Mouse (Mus musculus): ENCODE measurements at regions not wholly inside any gene's neighbourhood (a gene's known extent, or its start where the extent isn't known, plus 50 kb on each side); places are given as distances from the start of the nearest gene placed in this dataset.

DNA sequence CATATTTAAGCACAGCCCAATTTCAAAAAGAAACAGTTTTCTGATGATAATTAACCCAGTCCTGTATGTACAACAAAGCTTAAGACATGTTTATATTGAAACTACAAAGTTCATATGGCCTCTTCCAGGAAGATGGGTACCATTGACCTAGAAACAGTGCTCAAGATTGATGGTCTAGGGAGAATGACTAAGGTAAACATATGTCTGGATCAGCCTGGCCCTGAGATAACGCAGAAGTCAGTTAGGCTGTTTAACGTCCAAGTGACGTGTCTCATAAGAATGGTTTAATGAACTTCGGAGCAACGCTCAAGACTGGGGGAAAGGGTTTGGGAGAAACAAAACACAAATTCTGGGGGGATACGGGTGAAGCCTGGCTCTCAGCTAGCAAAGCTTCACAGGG, 60.8 kb upstream of the Plcz1 start:
- no peak overlapping the region for H3K9ac ChIP-seq (ENCODE audit: low read depth, poor library complexity, severe bottlenecking)
- no peak overlapping the region for H3K27ac ChIP-seq (ENCODE audit: insufficient read depth, low read length)
- H3K27me3 ChIP-seq (ENCODE audit: control insufficient read depth, insufficient read depth, low read length, poor library complexity, severe bottlenecking): no peaks in the 10 kb centered on the region
- H3K4me3 ChIP-seq (ENCODE audit: low read depth, low read length): no peak overlapping the region
- no peaks in the 10 kb centered on the region for H3K9me3 ChIP-seq (replicated peaks; ENCODE audit: control insufficient read depth, insufficient read depth, low read length, poor library complexity, severe bottlenecking)
- H3K36me3 ChIP-seq (ENCODE audit: control insufficient read depth, insufficient read depth, low read length, poor library complexity, severe bottlenecking): no peaks in the 10 kb centered on the region
- TF ChIP-seq CTCF (IDR thresholded peaks at IDR 0.05; ENCODE audit: low read depth, low read length): no peak
- TF ChIP-seq EP300 (IDR thresholded peaks at IDR 0.05; ENCODE audit: insufficient read depth, low read depth, low read length): no peak
- no peak for TF ChIP-seq POLR2A (IDR thresholded peaks at IDR 0.05; ENCODE audit: insufficient read depth, low read length)
- no peaks in the 10 kb centered on the region for H3K4me1 ChIP-seq (ENCODE audit: control insufficient read depth, insufficient read depth, low read length)

DNA sequence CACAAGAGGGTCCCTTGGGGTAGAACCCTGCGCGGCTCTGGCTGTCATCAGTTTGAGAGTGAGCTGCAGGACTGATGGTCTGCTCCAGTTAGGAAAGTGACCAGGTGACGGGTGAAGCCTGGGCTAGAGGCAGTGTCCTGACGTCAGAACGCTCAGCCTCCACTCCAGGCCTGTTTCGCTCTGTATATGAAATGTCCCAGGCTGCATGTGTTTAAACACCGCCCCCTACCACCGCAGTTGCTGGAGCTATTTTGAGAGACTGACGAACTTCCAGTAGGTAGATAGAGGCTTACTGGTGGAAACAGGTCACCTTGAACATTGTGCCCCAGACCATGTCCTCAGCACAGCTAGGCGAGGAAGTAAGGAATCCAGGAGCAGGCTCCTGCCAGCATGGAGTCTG, 54.2 kb upstream of the Plcz1 start:
- H3K9me3 ChIP-seq (replicated peaks; ENCODE audit: control insufficient read depth, insufficient read depth, low read length, poor library complexity, severe bottlenecking): no peaks in the 10 kb centered on the region
- H3K36me3 ChIP-seq (ENCODE audit: control insufficient read depth, insufficient read depth, low read length, poor library complexity, severe bottlenecking): no peaks in the 10 kb centered on the region
- H3K27me3 ChIP-seq (ENCODE audit: control insufficient read depth, insufficient read depth, low read length, poor library complexity, severe bottlenecking): no peaks in the 10 kb centered on the region
- no peaks in the 10 kb centered on the region for H3K4me1 ChIP-seq (ENCODE audit: control insufficient read depth, insufficient read depth, low read length)
- no peak overlapping the region for H3K4me3 ChIP-seq (ENCODE audit: low read depth, low read length)
- H3K9ac ChIP-seq (ENCODE audit: low read depth, poor library complexity, severe bottlenecking): no peak overlapping the region
- no peak for TF ChIP-seq POLR2A (IDR thresholded peaks at IDR 0.05; ENCODE audit: insufficient read depth, low read length)
- no peak for TF ChIP-seq CTCF (IDR thresholded peaks at IDR 0.05; ENCODE audit: low read depth, low read length)
- no peak for TF ChIP-seq EP300 (IDR thresholded peaks at IDR 0.05; ENCODE audit: insufficient read depth, low read depth, low read length)
- H3K27ac ChIP-seq (ENCODE audit: insufficient read depth, low read length): no peak overlapping the region

All from ES-Bruce4 (cell line).